In the genomic region with DNA sequence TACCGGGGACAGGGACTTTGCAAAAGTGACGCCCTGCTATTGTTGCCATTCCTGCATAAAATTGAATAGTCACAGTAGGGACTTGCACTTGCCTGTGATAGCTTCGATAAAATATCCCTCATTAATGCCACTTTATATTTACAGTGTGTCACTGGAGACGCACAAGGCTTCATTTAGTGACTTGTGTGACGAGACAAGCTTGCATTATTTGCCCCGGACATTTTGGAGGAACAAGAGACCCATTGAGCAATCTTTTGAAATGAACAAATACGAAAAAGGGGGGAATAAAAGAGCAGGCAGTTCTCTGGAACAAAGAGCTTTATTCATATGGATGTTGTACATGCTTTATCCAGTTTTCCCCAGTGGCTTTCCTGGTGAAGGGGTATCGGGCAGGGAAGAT, we compare ENCODE assay signal across 11 mouse cellular contexts. TPM values are rescaled to one million over a fixed set of nuclear protein-coding genes. Genes with fewer than 3 reads are reported as not detected.
DNase-seq lines count a peak whose midpoint lies in the region; ATAC-seq lines count a peak whose summit lies in the region.
"Had no signal": no experiment of that assay in that cellular context is flagged by ENCODE, and none has a peak within 500 bp of the region (broad histone marks: within the 10 kb centered on the region; RNA-seq: fewer than 3 reads in every experiment).

No protein-coding gene starts in this region.

- 41% methylated on average over 8 of the region's 8 CpGs for WGBS in heart, embryonic 13.5 days
- WGBS in embryonic facial prominence, embryonic 11.5 days, result 10% methylated on average over 8 of the region's 8 CpGs
- WGBS in hindbrain, embryonic 14.5 days, result 6% methylated on average over 8 of the region's 8 CpGs
- WGBS in neural tube, embryonic 12.5 days, result 9% methylated on average over 8 of the region's 8 CpGs
- WGBS in intestine, embryonic 15.5 days, result 56% methylated on average over 8 of the region's 8 CpGs

- H3K4me3 ChIP-seq in heart, embryonic 13.5 days, result no peak overlapping the region
- no peak overlapping the region; the same call in 1 of the 2 replicates for H3K4me3 ChIP-seq in embryonic facial prominence, embryonic 11.5 days (ENCODE audit: low read depth, low read length)
- H3K4me3 ChIP-seq in hindbrain, embryonic 14.5 days (replicated peaks; ENCODE audit: low read length), result peak overlapping the region; percentile 73
- peak overlapping the region; percentile 87 for H3K4me3 ChIP-seq in neural tube, embryonic 12.5 days
- H3K4me3 ChIP-seq in intestine, embryonic 15.5 days (replicated peaks), result no peak overlapping the region; the same call in 1 of the 2 replicates
- H3K4me3 ChIP-seq: liver, embryonic 13.5 days; myocyte had no signal

- H3K9me3 ChIP-seq in heart, embryonic 13.5 days, result no peaks in the 10 kb centered on the region
- no peaks in the 10 kb centered on the region for H3K9me3 ChIP-seq in embryonic facial prominence, embryonic 11.5 days (replicated peaks; ENCODE audit: control insufficient read depth, low read length)
- no peaks in the 10 kb centered on the region for H3K9me3 ChIP-seq in hindbrain, embryonic 14.5 days (ENCODE audit: control insufficient read depth, low read length)
- H3K9me3 ChIP-seq in neural tube, embryonic 12.5 days, result no peaks in the 10 kb centered on the region
- H3K9me3 ChIP-seq in intestine, embryonic 15.5 days, result no peaks in the 10 kb centered on the region
- H3K9me3 ChIP-seq: liver, embryonic 13.5 days had no signal

- no peak for ATAC-seq in heart, embryonic 13.5 days (ENCODE audit: extremely low read depth, insufficient number of reproducible peaks, low FRiP score, low TSS enrichment)
- no peak for ATAC-seq in embryonic facial prominence, embryonic 11.5 days (replicated peaks; ENCODE audit: insufficient number of reproducible peaks, low FRiP score, low TSS enrichment, low read depth)
- no peak for ATAC-seq in hindbrain, embryonic 14.5 days (ENCODE audit: low FRiP score)
- ATAC-seq in neural tube, embryonic 12.5 days (ENCODE audit: low FRiP score, low read depth), result peak; percentile 11; the same call in 1 of the 2 replicates
- ATAC-seq in intestine, embryonic 15.5 days, result no peak

- peaks cover 76% of the 10 kb centered on the region for H3K27me3 ChIP-seq in heart, embryonic 13.5 days (replicated peaks)
- no peaks in the 10 kb centered on the region for H3K27me3 ChIP-seq in embryonic facial prominence, embryonic 11.5 days (ENCODE audit: control insufficient read depth, insufficient read depth, low read length)
- no peaks in the 10 kb centered on the region for H3K27me3 ChIP-seq in hindbrain, embryonic 14.5 days (ENCODE audit: control insufficient read depth, insufficient read depth, low read length)
- H3K27me3 ChIP-seq in neural tube, embryonic 12.5 days (replicated peaks), result no peaks in the 10 kb centered on the region
- peaks cover 27% of the 10 kb centered on the region for H3K27me3 ChIP-seq in intestine, embryonic 15.5 days (replicated peaks)

- no peak overlapping the region for H3K9ac ChIP-seq in heart, embryonic 13.5 days
- no peak overlapping the region for H3K9ac ChIP-seq in embryonic facial prominence, embryonic 11.5 days (replicated peaks; ENCODE audit: low read length)
- peak overlapping the region; percentile 91 for H3K9ac ChIP-seq in hindbrain, embryonic 14.5 days
- H3K9ac ChIP-seq in neural tube, embryonic 12.5 days, result no peak overlapping the region
- no peak overlapping the region for H3K9ac ChIP-seq in intestine, embryonic 15.5 days
- H3K9ac ChIP-seq: liver, embryonic 13.5 days had no signal

- peak overlapping the region; percentile 99; the same call in 1 of the 2 replicates for H3K4me2 ChIP-seq in heart, embryonic 13.5 days
- peak overlapping the region; percentile 2 for H3K4me2 ChIP-seq in embryonic facial prominence, embryonic 11.5 days (ENCODE audit: low read depth, low read length)
- peak overlapping the region; percentile 77 for H3K4me2 ChIP-seq in hindbrain, embryonic 14.5 days (replicated peaks)
- H3K4me2 ChIP-seq in neural tube, embryonic 12.5 days (replicated peaks), result peak overlapping the region; percentile 65
- no peak overlapping the region for H3K4me2 ChIP-seq in intestine, embryonic 15.5 days (replicated peaks)
- H3K4me2 ChIP-seq: liver, embryonic 13.5 days had no signal

- peaks cover 30% of the 10 kb centered on the region for H3K4me1 ChIP-seq in heart, embryonic 13.5 days
- peaks cover 2% of the 10 kb centered on the region for H3K4me1 ChIP-seq in embryonic facial prominence, embryonic 11.5 days (ENCODE audit: control insufficient read depth, insufficient read depth, low read length)
- H3K4me1 ChIP-seq in hindbrain, embryonic 14.5 days (replicated peaks; ENCODE audit: control insufficient read depth, insufficient read depth, low read length), result peaks cover 21% of the 10 kb centered on the region
- H3K4me1 ChIP-seq in neural tube, embryonic 12.5 days, result peaks cover 27% of the 10 kb centered on the region
- H3K4me1 ChIP-seq in intestine, embryonic 15.5 days (replicated peaks), result peaks cover 13% of the 10 kb centered on the region

- intact Hi-C loops in heart, postnatal 36 days (cut with DNase I), result loop anchor here (2.0 kb wide), 1 partner anchor 55 kb away; no protein-coding TSS in a partner anchor
- intact Hi-C loops in left cerebral cortex, postnatal 4 days (cut with DNase I), result loop anchor here (5.0 to 10.0 kb wide), 3 partner anchors 169 to 799 kb away; no protein-coding TSS in a partner anchor

- no peaks in the 10 kb centered on the region for H3K36me3 ChIP-seq in heart, embryonic 13.5 days
- no peaks in the 10 kb centered on the region for H3K36me3 ChIP-seq in embryonic facial prominence, embryonic 11.5 days (replicated peaks; ENCODE audit: control insufficient read depth, insufficient read depth, low read depth, low read length)
- H3K36me3 ChIP-seq in hindbrain, embryonic 14.5 days (replicated peaks; ENCODE audit: control insufficient read depth, insufficient read depth), result peaks cover 3% of the 10 kb centered on the region; the same call in 1 of the 2 replicates
- H3K36me3 ChIP-seq in neural tube, embryonic 12.5 days, result no peaks in the 10 kb centered on the region; the same call in 1 of the 2 replicates
- H3K36me3 ChIP-seq in intestine, embryonic 15.5 days, result no peaks in the 10 kb centered on the region
- H3K36me3 ChIP-seq: liver, embryonic 13.5 days had no signal

- DNase-seq in heart, postnatal 36 days, result no peak
- no peak for DNase-seq in embryonic facial prominence, embryonic 11.5 days (ENCODE audit: low spot score)
- DNase-seq in hindbrain, embryonic 14.5 days (ENCODE audit: low spot score), result peak; percentile 40
- no peak for DNase-seq in left cerebral cortex, postnatal 4 days
- no peak for DNase-seq in adrenal gland, adult 18-20 months (ENCODE audit: low spot score in 2 of 2)
- DNase-seq: kidney, postnatal 25 days; liver, embryonic 13.5 days had no signal

- H3K27ac ChIP-seq in heart, embryonic 13.5 days (replicated peaks), result no peak overlapping the region
- no peak overlapping the region for H3K27ac ChIP-seq in embryonic facial prominence, embryonic 11.5 days (replicated peaks; ENCODE audit: low read depth, low read length)
- no peak overlapping the region for H3K27ac ChIP-seq in hindbrain, embryonic 14.5 days
- no peak overlapping the region for H3K27ac ChIP-seq in neural tube, embryonic 12.5 days
- H3K27ac ChIP-seq in intestine, embryonic 15.5 days, result no peak overlapping the region
- H3K27ac ChIP-seq: liver, embryonic 13.5 days had no signal

RNA-seq across cellular contexts. Expression of a gene that starts 3.5 kb away (rescaled TPM):
- polyA plus RNA-seq in heart, embryonic 13.5 days (2015; fragmentation: Nextera tagmentation; extraction: Ambion mirVana), result 15.8 and 16.0 TPM in 2 replicates
- 1 to 10 TPM; 2.0 to 2.8 TPM for total RNA-seq in heart, postnatal 36 days (2021)
- polyA plus RNA-seq in embryonic facial prominence, embryonic 11.5 days (2014; fragmentation: Nextera tagmentation; extraction: Ambion mirVana), result 99.3 and 116 TPM in 2 replicates
- polyA plus RNA-seq in hindbrain, embryonic 14.5 days (2014; fragmentation: Nextera tagmentation; extraction: Ambion mirVana), result 180 and 202 TPM in 2 replicates
- 135 and 145 TPM in 2 replicates for polyA plus RNA-seq in neural tube, embryonic 12.5 days (2016; fragmentation: Nextera tagmentation; extraction: Ambion mirVana)
- 100 to 1,000 TPM; 235 to 290 TPM for total RNA-seq in left cerebral cortex, postnatal 4 days (2021)
- total RNA-seq in adrenal gland, adult 18-20 months (2021), result 10 to 100 TPM; 37.1 to 45.5 TPM
- 43.9 and 45.7 TPM in 2 replicates for polyA plus RNA-seq in intestine, embryonic 15.5 days (2015; fragmentation: Nextera tagmentation; extraction: Ambion mirVana)

Comparison
In these comparisons a context has a peak if more than half of its experiments do, and no peak if none do; other contexts are left out.
1. H3K4me3 ChIP-seq: peak in hindbrain, embryonic 14.5 days (single experiment) and neural tube, embryonic 12.5 days (single experiment); none in heart, embryonic 13.5 days (single experiment), embryonic facial prominence, embryonic 11.5 days (single experiment) and intestine, embryonic 15.5 days (single experiment).